Mouse (Mus musculus): ENCODE data around the gene Lig3. TPM values are rescaled to one million over a fixed set of nuclear protein-coding genes. Genes with fewer than 3 reads are reported as not detected.

The Lig3 gene
- polyA plus RNA-seq, 1 experiment from 2014 or later: 33.7 TPM

GRCm38 (mm10) chr11:82852540-82852939 is 71.6 kb downstream of the Lig3 start:
- Histone ChIP-seq H3K9ac (replicated peaks) (no peak overlapping the region), H3K9me3 (no peaks in the 10 kb centered on the region), H3K4me1 (peaks cover 26% of the 10 kb centered on the region), H3K27ac (replicated peaks) (no peak overlapping the region), H3K36me3 (no peaks in the 10 kb centered on the region), H3K4me3 (no peak overlapping the region), H3K4me2 (replicated peaks) (no peak overlapping the region), H3K27me3 (no peaks in the 10 kb centered on the region)
- WGBS: 80% methylated on average over 10 of the region's 10 CpGs
- no peak for ATAC-seq (replicated peaks)

DNA sequence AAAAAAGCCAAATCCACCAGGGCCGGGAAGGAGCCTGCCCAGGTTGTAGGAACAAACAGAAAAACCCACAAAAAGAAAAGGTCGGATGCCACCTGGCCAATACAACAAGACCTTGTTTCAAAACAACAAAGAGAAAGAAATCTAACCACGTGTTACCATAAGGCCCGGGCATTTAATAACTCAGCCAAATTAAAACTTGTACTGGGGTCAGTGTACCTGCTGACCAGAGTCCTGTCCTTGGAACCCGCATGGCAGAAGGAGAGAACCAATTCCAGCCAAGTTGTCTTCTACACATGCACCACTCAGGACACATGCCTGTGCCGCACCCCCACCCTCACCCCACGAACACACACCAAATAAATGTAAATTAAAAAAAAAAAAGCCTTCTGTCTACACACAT is 72.0 kb downstream of the Lig3 start:
- Histone ChIP-seq H3K4me3 (no peak overlapping the region), H3K4me1 (peaks cover 22% of the 10 kb centered on the region), H3K4me2 (replicated peaks) (no peak overlapping the region), H3K9ac (replicated peaks) (no peak overlapping the region), H3K27me3 (no peaks in the 10 kb centered on the region), H3K36me3 (no peaks in the 10 kb centered on the region), H3K27ac (replicated peaks) (no peak overlapping the region), H3K9me3 (no peaks in the 10 kb centered on the region)
- ATAC-seq (replicated peaks): no peak
- 86% methylated on average over 7 of the region's 7 CpGs for WGBS

Other genes with a start within 250 kb of the Lig3 start
- gene Cct6b, start 16.8 kb upstream of the Lig3 start, polyA plus RNA-seq (2015; fragmentation: Nextera tagmentation; extraction: Ambion mirVana): 0.23 and 0.28 TPM in 2 replicates
- gene Zfp830, start 16.8 kb upstream of the Lig3 start, polyA plus RNA-seq (2015; fragmentation: Nextera tagmentation; extraction: Ambion mirVana): 32.4 and 36.4 TPM in 2 replicates
- gene Rffl, start 90.1 kb downstream of the Lig3 start, polyA plus RNA-seq (2015; fragmentation: Nextera tagmentation; extraction: Ambion mirVana): 8.7 and 10.0 TPM in 2 replicates
- gene Rad51d, start 109.5 kb downstream of the Lig3 start, polyA plus RNA-seq (2015; fragmentation: Nextera tagmentation; extraction: Ambion mirVana): 13.5 and 14.2 TPM in 2 replicates
- 0.23 and 0.60 TPM in 2 replicates for gene Fndc8, start 111.0 kb downstream of the Lig3 start, polyA plus RNA-seq (2015; fragmentation: Nextera tagmentation; extraction: Ambion mirVana)
- 32.0 and 37.5 TPM in 2 replicates for gene Nle1, start 127.3 kb downstream of the Lig3 start, polyA plus RNA-seq (2015; fragmentation: Nextera tagmentation; extraction: Ambion mirVana)
- gene Unc45b, start 129.4 kb downstream of the Lig3 start, polyA plus RNA-seq (2015; fragmentation: Nextera tagmentation; extraction: Ambion mirVana): 1.0 and 1.3 TPM in 2 replicates
- gene Slfn5, start 170.2 kb downstream of the Lig3 start, polyA plus RNA-seq (2015; fragmentation: Nextera tagmentation; extraction: Ambion mirVana): 0.85 and 1.1 TPM in 2 replicates
- gene Slfn9, start 210.7 kb downstream of the Lig3 start, polyA plus RNA-seq (2015; fragmentation: Nextera tagmentation; extraction: Ambion mirVana): 5.1 and 5.4 TPM in 2 replicates
- gene Slfn8, start 239.7 kb downstream of the Lig3 start, polyA plus RNA-seq (2015; fragmentation: Nextera tagmentation; extraction: Ambion mirVana): 0.14 and 0.18 TPM in 2 replicates

Data from forebrain, embryonic 15.5 days (tissue).